Mouse (Mus musculus): ENCODE measurements at regions not wholly inside any gene's neighbourhood (a gene's known extent, or its start where the extent isn't known, plus 50 kb on each side); places are given as distances from the start of the nearest gene placed in this dataset.

GRCm38 (mm10) chr13:107927499-107928215, 116.6 kb upstream of the Smim15 start (continued):
- TF ChIP-seq ZMIZ1 (IDR thresholded peaks at IDR 0.05; ENCODE audit: low read depth, low read length) (no peak), ZNF384 (IDR thresholded peaks at IDR 0.05; ENCODE audit: low read depth, low read length) (no peak), ZKSCAN1 (IDR thresholded peaks at IDR 0.05; ENCODE audit: low read depth, low read length) (no peak), CHD2 (IDR thresholded peaks at IDR 0.05; ENCODE audit: low read length) (no peak), UBTF (IDR thresholded peaks at IDR 0.05; ENCODE audit: borderline replicate concordance, insufficient read depth, low read depth, low read length) (no peak), RCOR1 (IDR thresholded peaks at IDR 0.05; ENCODE audit: low read depth, low read length) (no peak), E2F4 (IDR thresholded peaks at IDR 0.05; ENCODE audit: borderline replicate concordance, low read depth, low read length) (no peak), SMC3 (IDR thresholded peaks at IDR 0.05; ENCODE audit: low read depth, low read length) (peak; percentile 88), NRF1 (IDR thresholded peaks at IDR 0.05; ENCODE audit: insufficient read depth, low read depth, low read length, poor library complexity, severe bottlenecking) (no peak), GATA1 (IDR thresholded peaks at IDR 0.05; ENCODE audit: low read depth, low read length) (peak; percentile 27; the same call in 1 of the 2 replicates)

- DNase-seq (ENCODE audit: low read depth, low spot score) = no peak
- H3K27ac ChIP-seq (ENCODE audit: control insufficient read depth, low read depth, low read length) = no peak overlapping the region
- H3K36me3 ChIP-seq (ENCODE audit: control insufficient read depth in 1 of 2, insufficient read depth in 2 of 2, low read length in 2 of 2) = no peaks in the 10 kb centered on the region
- no peaks in the 10 kb centered on the region for H3K4me1 ChIP-seq (ENCODE audit: control insufficient read depth in 1 of 2, insufficient read depth in 2 of 2, low read length in 2 of 2)
- TF ChIP-seq MAZ (IDR thresholded peaks at IDR 0.05; ENCODE audit: low read depth, low read length) = no peak
- no peak for TF ChIP-seq ELF1 (IDR thresholded peaks at IDR 0.05; ENCODE audit: low read depth, low read length)
- TF ChIP-seq MYC (IDR thresholded peaks at IDR 0.05; ENCODE audit: low read depth, low read length) = no peak
- TF ChIP-seq GATA1 (IDR thresholded peaks at IDR 0.05; ENCODE audit: low read depth, low read length) = no peak
- no peak for TF ChIP-seq NRF1 (IDR thresholded peaks at IDR 0.05; ENCODE audit: insufficient read depth, low read depth, low read length, poor library complexity, severe bottlenecking)
- no peak for TF ChIP-seq SMC3 (IDR thresholded peaks at IDR 0.05; ENCODE audit: low read depth, low read length)
- no peak for TF ChIP-seq POLR2A (IDR thresholded peaks at IDR 0.05; ENCODE audit: control insufficient read depth in 1 of 2, insufficient read depth in 1 of 2, low read depth in 1 of 2, low read length in 2 of 2, poor library complexity in 1 of 2)
- no peak for TF ChIP-seq JUND (IDR thresholded peaks at IDR 0.05; ENCODE audit: low read depth, low read length)
- no peak for TF ChIP-seq UBTF (IDR thresholded peaks at IDR 0.05; ENCODE audit: borderline replicate concordance, insufficient read depth, low read depth, low read length)
- no peak for TF ChIP-seq EP300 (IDR thresholded peaks at IDR 0.05; ENCODE audit: low read depth in 1 of 2, low read length in 2 of 2)
- no peak for TF ChIP-seq E2F4 (IDR thresholded peaks at IDR 0.05; ENCODE audit: borderline replicate concordance, low read depth, low read length)
- no peak for TF ChIP-seq ETS1 (IDR thresholded peaks at IDR 0.05; ENCODE audit: low read depth, low read length)
- TF ChIP-seq CTCF (IDR thresholded peaks at IDR 0.05 in 2 of 3, conservative IDR thresholded peaks at IDR 0.05 in 1 of 3; ENCODE audit: control insufficient read depth in 1 of 3, insufficient read depth in 1 of 3, low read depth in 2 of 3, low read length in 3 of 3, poor library complexity in 1 of 3, severe bottlenecking in 1 of 3) = no peak
- no peak for TF ChIP-seq NELFE (IDR thresholded peaks at IDR 0.05; ENCODE audit: low read depth, low read length)
- no peak for TF ChIP-seq GABPA (IDR thresholded peaks at IDR 0.05; ENCODE audit: low read depth, low read length)
- TF ChIP-seq POLR2AphosphoS2 (IDR thresholded peaks at IDR 0.05; ENCODE audit: low read length) = no peak
- H3K9ac ChIP-seq (ENCODE audit: control insufficient read depth, low read depth, low read length, poor library complexity, severe bottlenecking) = no peak overlapping the region
- H3K4me3 ChIP-seq (ENCODE audit: control insufficient read depth in 1 of 2, insufficient read depth in 1 of 2, low read depth in 2 of 2, low read length in 2 of 2) = no peak overlapping the region
- peaks cover 0 to 1% of the 10 kb centered on the region in 2 experiments; a peak in 2 of 4 replicates for H3K27me3 ChIP-seq (ENCODE audit: control insufficient read depth in 1 of 2, insufficient read depth in 2 of 2, low read length in 2 of 2)
- H3K79me2 ChIP-seq (ENCODE audit: control insufficient read depth, insufficient read depth, low read length, poor library complexity) = no peaks in the 10 kb centered on the region
- H3K9me3 ChIP-seq (replicated peaks; ENCODE audit: insufficient read depth, low read length) = no peaks in the 10 kb centered on the region
Measured at GRCm38 (mm10) chr13:107925470-107925869, 118.8 kb upstream of the Smim15 start.
